Mouse (Mus musculus): ENCODE measurements around the gene Cabp1.

Cabp1 gene

DNA sequence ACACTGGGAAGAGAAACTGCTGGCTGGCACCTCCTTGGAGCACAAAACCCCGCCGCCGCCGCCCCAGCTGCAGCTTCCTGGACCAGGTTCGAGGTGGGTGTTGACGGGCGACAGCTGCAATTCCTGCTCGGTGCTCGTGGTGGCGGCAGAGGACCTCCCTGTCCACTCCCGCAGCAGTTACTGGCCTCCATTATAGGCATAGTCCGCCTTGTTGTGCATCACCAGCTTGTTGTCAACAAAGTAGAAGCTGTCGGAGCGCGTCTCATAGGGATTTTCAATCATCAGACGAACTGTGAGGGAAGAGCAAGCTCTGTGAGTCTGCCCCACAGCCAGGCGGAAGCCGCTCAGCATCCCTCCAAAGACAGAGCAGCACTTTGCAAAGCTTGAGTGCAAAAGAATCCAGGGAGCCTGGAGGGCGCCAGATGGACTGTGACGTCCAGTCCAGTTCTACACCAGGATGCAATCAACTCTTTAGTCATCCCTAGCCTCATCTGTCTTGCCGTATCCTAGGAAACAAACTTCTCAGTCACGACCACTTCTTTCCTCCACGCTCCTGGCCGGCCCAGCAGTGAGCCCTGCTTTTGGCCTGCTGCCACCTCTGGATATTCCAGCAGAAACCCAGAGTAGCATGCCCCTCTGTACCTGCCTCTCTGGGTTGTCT, 68.8 kb downstream of the Cabp1 start:
- DNase-seq (ENCODE audit: low read depth), result peak; percentile 59

DNA sequence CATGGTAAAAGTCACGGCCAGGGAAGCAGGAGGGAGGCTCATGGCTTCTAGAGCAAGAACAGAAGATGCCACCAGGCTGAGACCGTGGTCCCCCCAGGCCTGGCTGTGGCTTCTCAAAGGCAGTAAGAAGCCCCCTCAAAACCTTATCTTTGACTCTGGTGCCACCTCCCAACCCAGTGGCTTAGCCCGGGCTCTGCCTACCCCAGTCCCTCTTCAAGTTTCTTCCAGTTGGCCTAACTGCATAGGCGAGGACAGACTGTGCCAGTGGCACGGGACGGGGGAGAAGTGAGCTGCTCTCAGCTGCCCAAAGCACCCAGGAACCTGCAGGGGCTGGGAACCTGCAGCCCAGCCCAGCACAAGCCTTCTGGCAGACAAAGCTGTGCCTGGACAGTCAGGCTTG, 69.5 kb downstream of the Cabp1 start:
- DNase-seq (ENCODE audit: low read depth), result no peak

DNA sequence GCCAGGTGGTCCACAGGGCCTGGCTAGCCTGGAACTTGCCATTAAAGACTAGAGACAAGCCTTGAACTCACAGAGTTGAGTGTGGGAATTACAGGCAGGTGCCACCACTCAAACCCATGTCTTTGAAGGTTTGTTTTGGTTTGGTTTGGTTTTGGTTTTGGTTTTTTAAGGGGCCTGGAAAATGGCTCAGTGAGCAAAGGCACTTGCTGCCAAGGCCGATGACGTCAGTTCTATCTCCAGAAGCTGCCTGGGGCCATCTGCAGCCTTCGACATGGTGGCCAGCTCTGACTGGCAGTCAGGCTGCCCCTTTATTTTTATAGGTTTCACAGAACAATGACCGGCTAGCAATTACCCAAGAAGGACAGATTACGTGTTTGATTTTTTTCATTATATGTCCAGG, 73.2 kb downstream of the Cabp1 start:
- no peak for DNase-seq (ENCODE audit: low read depth)

DNA sequence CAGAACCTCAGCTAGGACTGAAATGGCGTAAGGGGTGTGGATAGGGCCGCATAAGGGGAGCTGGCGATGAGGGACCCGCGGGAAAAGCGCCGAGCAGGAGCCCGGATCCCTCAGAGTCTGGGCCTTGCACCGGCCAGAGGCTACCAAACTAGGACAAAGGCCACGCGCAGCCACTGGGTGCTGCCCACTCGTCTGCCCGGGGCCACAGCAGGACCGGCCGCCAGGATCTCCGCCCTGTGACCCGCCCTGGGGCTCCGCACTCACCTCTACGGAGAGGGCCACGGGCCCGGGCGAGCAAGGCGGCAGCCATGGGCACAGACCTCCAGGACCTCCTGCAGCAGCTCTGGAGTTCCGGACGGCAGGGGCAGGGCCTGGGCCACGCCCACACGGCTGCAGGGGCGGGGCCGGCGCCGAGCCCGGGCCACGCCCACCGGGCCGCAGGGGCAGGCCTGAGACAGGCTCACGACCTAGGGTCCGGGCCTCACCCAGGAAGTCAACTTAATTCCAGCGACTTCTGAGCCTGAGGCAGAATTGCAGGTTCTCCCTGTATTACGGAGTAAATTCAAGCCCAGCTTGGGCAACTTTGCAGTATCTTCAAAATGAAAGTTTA, 75.1 kb downstream of the Cabp1 start, which contains the start of gene Acads:
Gene Acads, minus strand, starts transcription at position 386 of the 610 bp plus-strand sequence.
- DNase-seq (ENCODE audit: low read depth), result peak; percentile 68

Measured in fibroblast of lung, adult 2 months (primary cell).